Mouse (Mus musculus): ENCODE measurements at regions not wholly inside any gene's neighbourhood (a gene's known extent, or its start where the extent isn't known, plus 50 kb on each side); places are given as distances from the start of the nearest gene placed in this dataset.

DNA sequence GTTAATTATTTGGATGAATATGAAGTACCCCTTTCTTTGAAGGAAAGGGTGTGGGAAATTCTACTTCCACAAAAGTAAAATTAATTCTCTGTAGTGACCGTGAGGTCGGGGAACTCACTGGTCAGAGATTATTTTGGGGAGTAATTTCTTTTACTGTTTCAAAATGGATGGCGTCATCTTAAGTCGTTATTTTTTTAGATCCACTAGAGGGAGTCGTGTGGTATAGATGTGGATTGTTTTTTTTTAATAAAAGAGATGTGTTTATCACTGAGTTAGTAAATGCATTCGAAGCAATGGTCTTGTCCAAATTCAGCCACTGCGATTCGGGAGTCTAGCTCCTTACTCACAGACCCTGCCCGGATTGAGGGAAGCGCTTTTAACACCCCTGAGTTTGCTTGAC, 100.8 kb upstream of the Lsm14a start:
- DNase-seq (ENCODE audit: low spot score), result no peak

DNA sequence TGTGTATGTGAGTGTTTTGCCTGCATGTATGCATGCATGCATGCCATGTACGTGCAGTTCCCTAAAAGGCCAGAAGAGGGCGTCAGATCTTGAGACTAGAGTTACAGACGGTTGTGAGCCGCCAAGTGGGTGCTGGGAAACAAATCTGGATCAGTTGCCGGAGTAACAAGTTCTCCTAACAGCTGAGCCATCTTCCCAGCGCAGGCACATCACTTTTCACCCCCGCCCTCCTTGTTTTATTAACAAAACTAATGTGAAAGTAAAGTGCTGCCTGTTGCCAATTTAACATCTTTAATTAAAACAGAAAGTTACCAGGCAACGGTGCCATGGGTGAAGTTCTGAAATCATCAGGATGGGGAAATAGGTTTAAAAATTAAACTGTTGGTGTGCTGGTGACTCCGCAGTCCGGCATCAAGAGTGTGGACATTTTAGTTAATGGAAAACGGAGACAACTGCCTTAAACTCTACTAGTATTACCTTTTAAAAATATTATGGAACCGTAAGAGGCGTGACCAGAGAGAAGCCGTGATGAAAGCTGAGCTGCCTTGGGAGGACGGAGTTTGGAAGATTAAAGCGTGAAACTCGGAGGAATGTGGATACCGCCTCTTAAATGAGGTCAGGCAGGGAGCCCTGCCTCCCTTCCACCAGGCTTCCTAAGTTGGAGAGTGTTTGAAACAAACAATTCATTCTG, 91.9 kb upstream of the Lsm14a start:
- DNase-seq (ENCODE audit: low spot score), result peak; percentile 23

DNA sequence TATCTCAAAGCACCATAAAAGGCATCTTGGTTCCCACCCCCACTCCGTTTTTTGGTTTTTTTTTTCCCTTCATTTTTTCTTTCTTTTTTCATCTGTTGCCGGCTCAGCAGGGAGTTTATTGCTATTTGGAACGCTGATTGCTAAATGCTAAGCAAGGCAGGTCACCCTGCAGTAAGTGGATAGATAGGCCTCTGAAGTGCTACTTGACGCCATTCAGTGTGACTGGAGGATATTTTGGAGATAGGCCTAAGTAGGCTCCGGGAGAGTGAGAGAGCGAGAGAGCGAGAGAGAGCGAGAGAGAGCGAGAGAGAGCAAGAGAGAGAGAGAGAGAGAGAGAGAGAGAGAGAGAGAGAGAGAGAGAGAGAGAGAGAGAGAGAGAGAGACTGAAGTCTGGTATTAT, 90.3 kb upstream of the Lsm14a start:
- peak; percentile 68 for DNase-seq (ENCODE audit: low spot score)

DNA sequence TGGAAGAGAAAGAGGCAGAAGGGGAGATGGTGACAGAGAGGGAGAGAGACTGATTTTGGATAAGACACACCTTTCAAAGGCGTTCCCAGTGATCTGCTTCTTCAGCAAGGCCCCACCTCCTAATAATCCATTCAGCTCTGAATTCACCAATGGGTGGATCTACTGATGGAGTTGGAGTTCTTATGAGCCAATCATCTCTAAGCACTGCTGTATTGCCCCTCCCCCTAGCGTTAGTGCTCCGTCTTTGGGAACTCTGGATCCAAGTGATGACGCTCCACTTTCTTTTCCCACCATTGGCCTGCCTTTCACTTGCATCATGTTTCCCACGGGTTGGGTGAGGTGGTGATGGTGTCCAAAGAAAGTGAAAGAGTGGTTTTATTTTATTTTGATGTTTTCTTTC, 87.7 kb upstream of the Lsm14a start:
- no peak for DNase-seq (ENCODE audit: low spot score)

DNA sequence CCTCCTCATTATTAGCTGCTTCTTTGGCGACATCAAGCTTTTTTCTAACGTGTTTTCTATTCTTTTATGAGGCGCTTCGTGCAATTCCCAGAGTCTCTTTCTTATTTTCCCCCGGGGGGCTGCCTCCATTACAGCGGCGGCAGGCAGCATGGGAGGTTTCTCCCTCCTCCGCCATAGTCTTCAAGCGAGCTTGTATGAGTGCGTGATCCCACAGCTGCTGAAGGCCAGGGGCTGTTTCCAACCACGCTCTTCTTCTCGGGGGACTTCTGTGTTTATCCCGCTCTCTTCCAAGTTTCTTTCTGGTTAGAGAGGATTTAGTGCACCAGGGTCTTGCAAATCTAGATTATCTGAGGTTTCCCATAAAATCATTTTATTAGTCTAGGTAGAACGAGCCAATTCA, 77.9 kb upstream of the Lsm14a start:
- DNase-seq (ENCODE audit: low spot score), result no peak

DNA sequence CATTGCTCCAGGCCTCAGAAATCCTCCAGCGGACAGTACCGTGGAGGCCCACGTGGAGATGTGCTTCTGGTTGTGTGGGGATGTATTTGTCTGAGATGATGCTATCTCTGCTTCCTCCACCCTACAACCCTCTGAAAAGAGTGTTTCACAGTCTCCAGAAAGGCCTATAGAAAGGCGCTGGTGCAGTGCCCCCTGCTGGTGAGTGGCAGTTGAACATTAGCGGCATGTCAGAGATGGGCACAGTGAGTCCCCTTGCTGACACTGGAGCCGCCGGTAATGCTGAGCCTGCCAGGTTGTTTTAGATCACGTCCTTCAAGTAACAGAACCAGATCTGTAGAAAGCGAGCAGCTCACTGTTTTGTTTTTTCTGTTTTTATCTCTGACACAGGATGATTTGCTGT, 69.0 kb upstream of the Lsm14a start:
- DNase-seq (ENCODE audit: low spot score), result no peak

DNA sequence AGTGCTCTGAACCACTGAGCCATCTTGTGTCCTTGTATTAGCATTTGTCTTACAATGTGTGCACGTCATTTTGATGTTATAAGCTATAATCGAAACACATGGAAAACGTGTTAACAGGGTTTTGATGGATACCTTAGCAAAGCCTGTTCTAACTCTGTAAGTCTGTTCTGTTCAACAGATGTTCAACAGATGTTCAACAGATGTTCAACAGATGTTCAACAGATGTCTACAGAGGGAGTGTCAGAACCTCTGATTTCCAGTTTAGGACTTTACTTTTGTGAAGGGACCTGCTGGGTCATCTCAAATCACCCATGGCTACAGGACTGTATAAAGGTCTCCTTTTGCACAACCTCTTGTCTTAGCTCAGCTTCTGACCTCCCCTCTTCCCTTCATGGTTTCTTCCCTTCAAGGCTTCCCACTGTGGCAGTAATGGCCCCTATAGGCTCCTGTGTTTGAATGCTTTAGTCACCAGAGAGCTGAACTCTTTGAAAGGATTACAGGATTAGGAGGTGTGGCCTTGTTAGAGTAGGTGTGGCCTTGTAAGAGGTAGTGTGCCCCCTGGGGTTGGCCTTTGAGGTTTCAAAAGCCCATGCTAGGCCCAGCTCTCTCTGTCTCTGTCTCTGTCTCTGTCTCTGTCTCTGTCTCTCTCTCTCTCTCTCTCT, 66.8 kb upstream of the Lsm14a start:
- DNase-seq (ENCODE audit: low spot score), result no peak

DNA sequence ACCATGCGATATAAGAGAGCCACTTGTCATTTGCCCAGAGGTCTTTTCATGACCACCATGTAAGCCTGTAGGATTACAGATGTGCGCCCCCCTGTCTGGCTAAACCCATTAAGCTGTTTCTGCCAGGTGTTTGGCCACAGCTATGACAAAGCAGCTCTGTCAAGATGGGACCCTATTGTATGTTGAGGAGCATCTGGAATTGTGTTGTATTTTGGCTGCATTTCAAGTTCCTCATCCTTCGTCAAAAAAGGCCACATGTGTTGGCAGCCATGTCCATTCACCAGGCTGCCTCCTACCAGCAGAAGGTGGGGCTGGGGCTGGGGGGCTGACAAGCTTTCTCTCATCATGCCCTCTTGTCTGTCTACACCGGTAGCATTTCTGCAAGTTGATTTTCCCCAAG, 65.7 kb upstream of the Lsm14a start:
- DNase-seq (ENCODE audit: low spot score), result no peak

DNA sequence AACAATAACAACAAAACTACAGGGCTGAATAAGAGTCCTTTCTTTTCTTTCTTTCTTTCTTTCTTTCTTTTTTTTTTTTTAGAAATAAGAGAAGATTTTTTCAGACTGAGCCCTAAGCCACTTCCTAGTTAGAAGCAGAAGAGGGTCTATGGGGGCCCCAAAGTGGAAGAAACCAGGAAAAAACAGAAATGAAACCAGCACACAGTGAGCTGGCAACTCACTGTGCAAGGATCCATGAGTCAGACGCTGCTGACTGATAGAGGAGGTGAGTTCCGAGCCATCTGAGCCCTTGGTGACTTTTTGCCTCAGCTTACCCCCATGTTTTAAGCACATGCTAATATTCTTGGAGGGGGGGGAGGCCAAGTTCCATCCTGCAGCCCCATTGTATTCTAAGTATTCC, 55.2 kb upstream of the Lsm14a start:
- DNase-seq (ENCODE audit: low spot score), result no peak

DNA sequence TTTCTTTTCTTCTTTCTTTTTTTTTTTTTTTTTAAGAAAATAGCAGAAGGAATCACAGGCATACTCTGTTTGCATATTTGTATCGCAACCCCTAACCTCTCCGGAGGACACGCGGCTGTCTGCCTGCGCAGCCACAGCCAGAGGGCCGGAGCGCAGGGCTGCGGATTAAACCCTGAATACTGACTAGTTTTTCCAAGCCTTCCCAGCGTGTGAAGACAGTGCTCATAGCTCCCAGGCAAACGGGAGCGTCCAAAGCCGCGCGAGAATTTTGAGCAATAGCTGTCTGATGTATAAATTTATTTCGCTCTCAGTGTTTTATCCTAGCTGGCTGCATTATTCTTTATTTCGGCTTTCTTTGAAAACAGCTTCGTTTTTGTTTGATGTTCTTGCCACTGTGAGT, 51.1 kb upstream of the Lsm14a start:
- no peak for DNase-seq (ENCODE audit: low spot score)

Data from lung, postnatal 25 days (tissue).